Mouse (Mus musculus): ENCODE data around the gene Utp18.
"Not testable (repeated sequence)": the region's sequence is repeated elsewhere in the genome, so short reads cannot be mapped to it uniquely, and the experiment has no call there.

Utp18 gene

GRCm38 (mm10) chr11:93885572-93886410 is at the start of gene Utp18, which contains the start of gene Mbtd1:
Gene Utp18 (minus strand): TSS chr11:93885766.
Gene Mbtd1 (plus strand): TSS chr11:93885852.
- DNase-seq, result peak; percentile 99

DNA sequence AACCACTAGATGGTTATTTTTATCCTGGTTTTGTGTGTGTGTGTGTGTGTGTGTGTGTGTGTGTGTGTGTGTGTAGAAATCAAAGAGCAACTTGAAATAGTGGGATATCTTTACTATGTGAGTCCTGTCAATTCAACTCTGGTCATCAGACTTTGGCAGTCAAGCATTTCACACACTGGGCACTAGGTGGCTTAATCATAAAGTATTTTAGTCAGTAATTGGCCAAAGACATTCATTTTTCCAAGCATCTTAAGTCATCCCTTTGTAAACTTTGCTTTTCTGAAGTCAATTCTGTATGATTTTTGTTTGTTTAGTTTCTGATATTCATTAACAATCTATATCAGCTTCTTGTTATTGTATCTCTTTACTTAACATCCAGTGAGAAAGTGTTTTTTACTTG is 43.5 kb upstream of the Utp18 start:
- no peak for DNase-seq

- not testable (repeated sequence) for DNase-seq
Observed at GRCm38 (mm10) chr11:93915019-93915418, 29.5 kb upstream of the Utp18 start.

- DNase-seq, result no peak
Observed at GRCm38 (mm10) chr11:93911603-93912002, 26.0 kb upstream of the Utp18 start.

DNA sequence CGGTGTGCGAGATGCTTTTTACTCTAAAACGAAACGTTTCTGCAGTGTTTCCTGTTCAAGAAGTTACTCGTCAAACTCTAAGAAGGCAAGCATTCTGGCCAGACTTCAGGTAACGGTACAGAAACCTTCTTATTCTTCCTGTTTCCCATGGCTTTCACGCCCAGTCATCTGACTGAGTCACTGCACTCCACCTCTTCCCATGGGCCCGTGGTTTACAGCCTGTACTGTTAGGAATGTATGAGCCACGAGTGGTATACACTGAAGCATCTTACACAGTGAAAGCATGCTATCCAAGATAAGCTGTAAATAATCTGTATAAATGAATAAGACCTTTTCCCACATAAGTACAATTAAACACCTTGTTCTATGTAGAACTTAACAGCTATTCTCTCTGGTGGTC is 23.3 kb upstream of the Utp18 start:
- no peak for DNase-seq

- no peak for DNase-seq
Observed at GRCm38 (mm10) chr11:93907839-93908238, 22.3 kb upstream of the Utp18 start.

DNA sequence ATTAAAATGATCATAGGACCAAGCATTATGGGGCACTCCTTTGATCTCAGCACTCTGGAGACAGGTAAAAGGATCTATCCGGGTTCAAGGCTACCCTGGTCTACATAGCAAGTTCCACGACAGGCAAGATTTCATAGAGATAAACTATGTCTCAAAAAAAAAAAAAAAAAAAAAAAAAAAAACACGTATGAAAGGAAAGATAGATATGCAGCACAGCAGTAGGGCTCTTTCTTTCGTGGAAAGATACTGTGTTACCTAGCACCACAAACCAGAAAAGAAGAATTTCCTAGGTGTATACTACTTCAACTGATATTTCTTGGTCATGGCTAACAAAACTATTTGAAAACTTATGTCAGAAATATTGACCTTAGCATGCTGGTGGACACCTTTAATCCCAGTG is 21.3 kb upstream of the Utp18 start:
- no peak for DNase-seq

GRCm38 (mm10) chr11:93897732-93898131 is 12.2 kb upstream of the Utp18 start:
- DNase-seq, result no peak

- DNase-seq, result no peak
Observed at GRCm38 (mm10) chr11:93887080-93887447, 1.5 kb upstream of the Utp18 start.

DNA sequence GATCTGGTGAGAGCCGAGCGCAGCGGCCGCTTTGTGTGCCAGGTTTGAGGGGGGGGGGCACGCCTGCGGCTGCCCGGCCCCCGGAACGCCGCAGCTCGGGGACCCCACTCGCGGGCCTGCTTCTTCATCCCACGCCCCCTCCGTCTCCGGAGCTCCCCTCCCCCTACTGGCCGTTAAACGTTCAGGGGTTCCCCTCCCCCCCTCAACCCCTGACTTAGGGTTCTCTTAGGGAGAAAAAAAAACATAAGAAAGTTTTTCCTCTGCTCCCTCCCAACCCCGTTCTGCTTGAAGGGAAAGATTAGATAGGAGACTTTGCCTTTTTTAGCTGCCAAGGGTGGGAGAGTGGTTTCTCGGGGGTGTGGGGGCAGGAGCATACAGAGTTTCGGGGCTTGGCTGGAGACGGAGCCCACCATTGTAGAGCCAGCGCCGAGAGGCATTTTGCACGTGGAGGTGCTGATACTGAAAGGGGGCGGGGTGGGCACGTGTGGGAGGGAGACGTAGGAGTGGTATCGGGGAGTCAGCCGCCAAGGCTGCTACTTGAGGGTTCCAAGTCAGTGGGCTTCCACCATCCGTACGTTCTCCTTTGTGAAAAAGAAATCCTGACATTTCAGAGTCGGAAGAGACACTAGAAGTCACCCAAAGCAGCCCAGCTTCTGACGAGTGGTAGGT is 979 bp upstream of the Utp18 start:
- peak; percentile 50 for DNase-seq

DNA sequence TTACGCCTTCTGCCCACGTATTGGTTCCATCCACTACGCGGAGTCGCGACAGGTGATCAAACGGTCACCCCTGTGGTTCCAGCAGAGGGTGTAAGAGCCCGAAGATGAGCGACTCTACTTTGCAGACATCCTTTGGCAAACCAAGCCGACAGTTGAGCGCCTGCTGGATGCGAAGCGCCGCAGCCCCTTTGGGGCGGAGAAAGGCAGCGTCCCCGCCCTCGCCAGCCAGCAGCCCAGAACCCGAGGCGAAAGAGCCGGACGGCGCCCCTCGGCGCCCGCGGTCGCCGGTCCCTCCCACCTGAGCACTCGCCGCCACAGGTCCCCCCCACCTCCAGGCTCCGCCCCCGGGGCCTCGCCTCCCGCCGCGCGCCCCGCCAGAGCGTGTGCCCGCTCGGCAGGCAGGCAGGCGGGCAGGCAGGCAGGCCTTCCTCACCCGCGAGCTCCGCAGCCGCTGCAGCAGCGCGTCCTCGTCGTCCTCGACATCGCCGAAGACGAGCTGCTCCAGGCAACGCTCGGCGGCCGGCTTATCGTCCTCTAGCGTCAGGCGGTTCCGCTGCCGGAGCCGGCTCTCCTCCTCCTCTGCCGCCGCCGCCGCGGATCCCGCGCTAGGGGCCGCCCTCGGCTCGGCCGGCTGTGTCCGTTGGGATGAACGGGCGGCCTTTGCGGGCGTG is 530 bp downstream of the Utp18 start:
- peak; percentile 79 for DNase-seq

GRCm38 (mm10) chr11:93884068-93884467 is 1.5 kb downstream of the Utp18 start:
- DNase-seq, result no peak

- DNase-seq, result no peak
Observed at GRCm38 (mm10) chr11:93862638-93863037, 22.9 kb downstream of the Utp18 start.

DNA sequence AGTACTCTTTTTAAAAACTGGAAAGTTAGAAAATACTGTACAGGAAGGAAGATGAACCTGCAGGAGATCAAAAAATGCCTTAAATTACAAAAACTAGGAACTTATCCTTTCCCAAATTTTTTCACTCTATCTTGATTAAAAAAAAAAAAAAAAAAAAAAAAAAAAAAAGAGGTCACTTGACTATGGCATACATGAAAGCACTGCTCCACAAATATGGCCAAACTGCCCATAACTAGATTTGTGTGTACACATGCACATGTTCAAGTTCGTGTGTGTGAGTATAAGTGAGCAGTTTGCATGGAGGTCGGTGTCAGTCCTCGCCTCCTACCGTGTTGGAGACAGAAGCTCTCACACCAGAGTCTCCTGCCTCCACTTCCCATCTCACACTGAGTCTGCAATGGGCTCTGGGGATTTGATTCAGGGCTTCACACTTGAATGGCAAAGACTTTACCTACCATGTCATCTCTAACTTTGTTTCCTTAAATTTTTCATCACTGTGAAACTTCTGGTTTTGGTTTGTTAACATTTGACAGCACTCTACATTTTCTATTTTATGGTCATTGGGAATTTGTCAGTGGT is 23.4 kb downstream of the Utp18 start:
- no peak for DNase-seq

DNA sequence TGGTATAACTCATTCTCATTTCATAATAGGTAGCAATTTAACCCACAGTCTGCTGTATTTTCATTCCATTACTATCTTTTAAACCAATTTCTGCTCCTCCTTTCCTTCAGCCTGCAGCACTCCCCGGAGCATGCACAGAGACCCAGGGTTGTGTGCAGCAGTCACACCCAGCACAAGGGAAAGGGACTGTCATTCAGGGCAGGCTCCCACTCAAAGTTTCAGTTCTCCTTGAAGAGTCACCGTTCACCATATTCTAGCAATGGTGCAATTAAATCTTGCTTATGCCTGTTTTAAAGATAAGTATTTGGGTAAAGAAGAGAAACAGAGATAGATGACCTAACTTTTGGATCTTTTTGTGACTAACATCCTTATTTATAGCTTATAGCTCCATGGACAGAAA is 24.4 kb downstream of the Utp18 start:
- DNase-seq, result no peak

DNA sequence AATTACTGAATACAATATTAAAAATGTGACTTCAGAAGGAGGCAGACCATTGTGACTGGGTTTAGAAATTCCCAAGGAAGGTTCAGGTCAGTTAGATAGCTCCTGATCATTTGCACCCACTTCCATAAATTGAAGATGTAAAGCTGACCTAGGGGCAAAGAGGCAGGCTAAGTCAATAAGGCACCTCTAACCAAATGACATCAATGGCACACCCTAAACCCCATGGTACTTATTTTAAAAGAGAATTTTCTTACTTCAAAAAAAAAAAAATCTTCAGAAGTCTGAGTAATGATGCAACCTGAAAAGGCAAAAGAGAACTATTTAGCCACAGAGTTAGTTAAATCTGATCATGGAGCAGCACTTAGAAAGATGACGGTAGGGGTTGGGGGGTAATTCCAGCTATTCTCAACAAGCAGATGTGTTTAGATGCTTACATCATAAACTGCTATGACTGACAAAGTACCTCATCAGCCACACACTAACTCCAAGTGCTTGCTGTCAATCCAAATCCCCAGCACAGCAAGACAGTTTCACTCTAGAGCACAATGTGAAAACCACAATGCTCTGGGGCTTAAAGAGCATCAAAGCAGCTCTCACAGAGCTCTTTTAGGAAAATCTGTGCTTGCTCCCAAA is 24.9 kb downstream of the Utp18 start:
- no peak for DNase-seq

GRCm38 (mm10) chr11:93856284-93856955 is 29.1 kb downstream of the Utp18 start:
- DNase-seq, result peak; percentile 79

DNA sequence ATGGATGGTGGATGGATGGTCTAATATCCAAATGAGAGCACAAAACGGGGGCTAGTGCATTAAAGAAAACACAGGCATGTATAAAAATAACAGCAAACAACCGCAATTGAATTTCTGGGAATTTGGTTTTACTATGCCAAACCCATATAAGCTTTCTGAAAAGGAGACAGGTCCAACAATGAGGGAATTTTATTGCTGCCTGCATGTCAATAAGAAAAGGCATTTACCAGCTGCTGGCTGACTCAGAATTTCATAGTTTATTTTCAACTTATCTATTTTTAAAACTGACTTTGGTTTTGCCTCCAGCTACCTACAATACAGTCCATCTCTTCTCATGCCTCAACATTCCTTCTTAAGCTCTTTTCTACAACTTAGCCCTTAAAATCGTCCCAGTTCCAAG is 33.0 kb downstream of the Utp18 start:
- no peak for DNase-seq

DNA sequence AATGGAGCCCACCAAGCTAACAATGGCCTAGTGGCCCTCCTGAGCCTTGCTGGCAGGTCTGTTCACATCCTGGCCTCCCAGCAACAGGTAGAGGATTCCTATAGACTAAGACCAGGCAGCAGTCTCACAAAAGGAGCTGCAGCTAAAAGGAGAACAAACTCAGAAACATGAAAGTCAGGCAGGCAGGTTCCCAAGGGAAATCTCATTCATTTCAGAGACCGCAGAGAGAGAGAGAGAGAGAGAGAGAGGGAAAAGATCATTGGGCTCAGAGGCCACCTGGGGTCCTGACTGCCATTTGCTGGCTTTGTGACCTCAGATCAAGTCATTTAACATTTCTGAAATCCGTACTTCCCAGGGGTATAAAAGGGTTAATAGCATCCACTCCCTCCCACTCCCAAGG is 38.2 kb downstream of the Utp18 start:
- no peak for DNase-seq

DNA sequence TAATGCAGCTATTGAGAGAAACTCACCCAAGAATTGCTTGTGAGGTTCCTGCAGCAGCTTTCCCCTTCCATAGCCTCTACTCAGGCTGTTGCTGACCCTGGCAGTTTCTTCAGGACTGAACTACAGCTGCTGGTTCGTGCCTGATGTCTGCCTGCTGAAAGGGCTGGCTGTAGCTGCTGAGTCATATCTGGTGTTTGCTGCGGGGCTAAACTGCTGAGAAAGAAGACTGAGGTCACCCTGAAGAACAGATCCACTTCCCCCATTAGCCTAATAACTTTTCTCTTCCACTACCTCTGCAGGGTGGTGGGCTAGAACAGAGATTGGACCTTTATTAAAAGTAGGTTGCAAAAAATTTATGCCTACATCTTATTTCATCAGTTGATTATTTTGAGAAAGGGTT is 49.8 kb downstream of the Utp18 start:
- DNase-seq, result no peak

DNA sequence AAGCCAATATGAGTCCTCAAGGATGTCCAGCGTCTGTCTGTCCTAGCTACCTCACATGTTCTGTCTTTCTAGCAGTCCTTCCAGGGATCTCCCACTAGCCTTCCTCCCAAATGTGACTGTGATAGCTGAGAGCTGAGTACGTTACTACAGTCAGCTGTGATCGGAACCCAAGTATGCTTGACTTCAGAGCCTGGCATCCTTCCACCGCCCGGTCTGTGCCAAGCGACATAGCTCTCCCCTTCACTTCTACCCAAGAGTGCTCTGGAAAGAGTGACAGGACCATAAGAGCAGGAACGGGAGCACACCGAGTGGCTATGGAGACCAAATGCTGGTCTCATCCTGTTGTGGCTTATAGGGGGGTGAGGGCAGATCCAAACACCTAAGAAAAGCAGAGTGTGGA is 55.6 kb downstream of the Utp18 start:
- no peak for DNase-seq

- peak; percentile 53 for DNase-seq
Observed at GRCm38 (mm10) chr11:93829327-93829679, 56.3 kb downstream of the Utp18 start.
